Mouse (Mus musculus) activated CD4-positive, CD25-positive, alpha-beta regulatory T cell (primary cell): ENCODE data around the gene Fbxo46. TPM values are rescaled to one million over a fixed set of nuclear protein-coding genes. Genes with fewer than 3 reads are reported as not detected.

Experiments used
- polyA plus RNA-seq, 2 experiments: library from polyadenylated mRNA; unstranded; fragments of 100-300 nt; shearing (Covaris generic); gene quantifications; one replicate each; pipeline ENCODE4 v1.2.1; 2017

Fbxo46 gene
- 10 to 100 TPM in 1 of 2 experiments, 1 to 10 TPM in 1; 9.4 to 18.5 TPM for polyA plus RNA-seq

GRCm38 (mm10) chr7:19119631-19120429 lies at the start of gene Fbxo46:
Gene Fbxo46 (plus strand): TSS chr7:19119859.

GRCm38 (mm10) chr7:19075723-19076585 lies 43.7 kb upstream of the Fbxo46 start, which contains the start of gene Dmwd:
Gene Dmwd (plus strand): TSS chr7:19076227.

GRCm38 (mm10) chr7:19083701-19084100 lies 36.0 kb upstream of the Fbxo46 start, which contains the start of gene Dmpk:
Gene Dmpk (plus strand): TSS chr7:19083849.

GRCm38 (mm10) chr7:19094471-19094825 lies 25.2 kb upstream of the Fbxo46 start, which contains the start of gene Six5:
Gene Six5 (plus strand): TSS chr7:19094594.

GRCm38 (mm10) chr7:19118028-19118771 lies 1.5 kb upstream of the Fbxo46 start, which contains the start of gene Gm4969:
Gene Gm4969 (minus strand): TSS chr7:19118368.

GRCm38 (mm10) chr7:19148875-19149541 lies 29.3 kb downstream of the Fbxo46 start, which contains the start of gene Qpctl:
Gene Qpctl (minus strand): TSS chr7:19149291.

GRCm38 (mm10) chr7:19149626-19150025 lies 30.0 kb downstream of the Fbxo46 start, which contains the start of gene Snrpd2:
Gene Snrpd2 (plus strand): TSS chr7:19149722.

GRCm38 (mm10) chr7:19165656-19166423 lies 46.2 kb downstream of the Fbxo46 start, which contains the start of gene Gipr:
Gene Gipr (minus strand): TSS chr7:19166127.

GRCm38 (mm10) chr7:19175708-19176515 lies 56.3 kb downstream of the Fbxo46 start, which contains the start of gene Eml2:
Gene Eml2 (plus strand): TSS chr7:19176421.

Other genes starting within 250 kb of the Fbxo46 start
- gene Pglyrp1, start 248.5 kb upstream of the Fbxo46 start, polyA plus RNA-seq, result 100 to 1,000 TPM; 131 to 365 TPM
- gene Ccdc61, start 209.4 kb upstream of the Fbxo46 start, polyA plus RNA-seq, result 10 to 100 TPM; 29.2 to 30.6 TPM
- under 1 TPM in 1 of 2 experiments, not detected in 1; 0.05 TPM for gene Nova2, start 194.0 kb upstream of the Fbxo46 start, polyA plus RNA-seq
- gene Nanos2, start 132.5 kb upstream of the Fbxo46 start, polyA plus RNA-seq, result under 1 TPM in 1 of 2 experiments, not detected in 1; 0.23 TPM
- gene Mypop, start 128.6 kb upstream of the Fbxo46 start, polyA plus RNA-seq, result 1 to 10 TPM; 5.2 to 9.4 TPM
- gene Irf2bp1, start 115.8 kb upstream of the Fbxo46 start, polyA plus RNA-seq, result 10 to 100 TPM; 36.4 to 40.1 TPM
- not detected for gene Foxa3, start 96.3 kb upstream of the Fbxo46 start, polyA plus RNA-seq
- gene Sympk, start 95.5 kb upstream of the Fbxo46 start, polyA plus RNA-seq, result 10 to 100 TPM; 18.4 to 25.8 TPM
- gene Rsph6a, start 65.2 kb upstream of the Fbxo46 start, polyA plus RNA-seq, result not detected
- 1 to 10 TPM in 1 of 2 experiments, under 1 TPM in 1; 0.13 to 1.2 TPM for gene Dmwd, start 43.6 kb upstream of the Fbxo46 start, polyA plus RNA-seq
- under 1 TPM in 1 of 2 experiments, not detected in 1; 0.23 TPM for gene Dmpk, start 36.0 kb upstream of the Fbxo46 start, polyA plus RNA-seq
- gene Six5, start 25.3 kb upstream of the Fbxo46 start, polyA plus RNA-seq, result under 1 TPM in 1 of 2 experiments, not detected in 1; 0.61 TPM
- not detected for gene Gm4969, start 1.5 kb upstream of the Fbxo46 start, polyA plus RNA-seq
- gene Qpctl, start 29.4 kb downstream of the Fbxo46 start, polyA plus RNA-seq, result 10 to 100 TPM in 1 of 2 experiments, 1 to 10 TPM in 1; 9.8 to 10.7 TPM
- gene Snrpd2, start 29.9 kb downstream of the Fbxo46 start, polyA plus RNA-seq, result 10 to 100 TPM; 43.7 to 53.5 TPM
- gene Gipr, start 46.3 kb downstream of the Fbxo46 start, polyA plus RNA-seq, result under 1 TPM in 1 of 2 experiments, not detected in 1; 0.37 TPM
- gene Eml2, start 56.6 kb downstream of the Fbxo46 start, polyA plus RNA-seq, result 10 to 100 TPM; 21.8 to 28.3 TPM
- under 1 TPM; 0.16 to 0.17 TPM for gene Gpr4, start 92.7 kb downstream of the Fbxo46 start, polyA plus RNA-seq
- 10 to 100 TPM; 17.5 to 19.0 TPM for gene Opa3, start 108.5 kb downstream of the Fbxo46 start, polyA plus RNA-seq
- 100 to 1,000 TPM; 246 to 417 TPM for gene Vasp, start 152.0 kb downstream of the Fbxo46 start, polyA plus RNA-seq
- gene Ppm1n, start 160.2 kb downstream of the Fbxo46 start, polyA plus RNA-seq, result 1 to 10 TPM in 1 of 2 experiments, under 1 TPM in 1; 0.77 to 7.4 TPM
- gene Rtn2, start 162.8 kb downstream of the Fbxo46 start, polyA plus RNA-seq, result under 1 TPM; 0.25 to 0.48 TPM
- 1 to 10 TPM in 1 of 2 experiments, under 1 TPM in 1; 0.52 to 1.4 TPM for gene Fosb, start 190.2 kb downstream of the Fbxo46 start, polyA plus RNA-seq
- 10 to 100 TPM; 74.5 to 80.7 TPM for gene Ercc1, start 224.9 kb downstream of the Fbxo46 start, polyA plus RNA-seq
- gene Cd3eap, start 239.6 kb downstream of the Fbxo46 start, polyA plus RNA-seq, result 10 to 100 TPM; 10.2 to 19.7 TPM
- gene Ppp1r13l, start 239.9 kb downstream of the Fbxo46 start, polyA plus RNA-seq, result under 1 TPM; 0.32 to 0.49 TPM